Mouse (Mus musculus): ENCODE results near the gene Cop1.

- TF ChIP-seq CTCF (IDR thresholded peaks at IDR 0.05; ENCODE audit: borderline replicate concordance, insufficient read depth, low read length) = no peak
- no peak for TF ChIP-seq POLR2A (IDR thresholded peaks at IDR 0.05; ENCODE audit: low read depth, low read length)
Observed at GRCm38 (mm10) chr1:159199606-159200005, 32.5 kb upstream of the Cop1 start.

Data from embryonic fibroblast, embryonic 13.5 days (primary cell).